Mouse (Mus musculus): ENCODE data around the gene Dus2. TPM values are rescaled to one million over a fixed set of nuclear protein-coding genes. Genes with fewer than 3 reads are reported as not detected.
"Not testable (repeated sequence)": the region's sequence is repeated elsewhere in the genome, so short reads cannot be mapped to it uniquely, and the experiment has no call there.

Dus2 gene
- polyA plus RNA-seq, 1 experiment from 2014 or later: 15.2 TPM

DNA sequence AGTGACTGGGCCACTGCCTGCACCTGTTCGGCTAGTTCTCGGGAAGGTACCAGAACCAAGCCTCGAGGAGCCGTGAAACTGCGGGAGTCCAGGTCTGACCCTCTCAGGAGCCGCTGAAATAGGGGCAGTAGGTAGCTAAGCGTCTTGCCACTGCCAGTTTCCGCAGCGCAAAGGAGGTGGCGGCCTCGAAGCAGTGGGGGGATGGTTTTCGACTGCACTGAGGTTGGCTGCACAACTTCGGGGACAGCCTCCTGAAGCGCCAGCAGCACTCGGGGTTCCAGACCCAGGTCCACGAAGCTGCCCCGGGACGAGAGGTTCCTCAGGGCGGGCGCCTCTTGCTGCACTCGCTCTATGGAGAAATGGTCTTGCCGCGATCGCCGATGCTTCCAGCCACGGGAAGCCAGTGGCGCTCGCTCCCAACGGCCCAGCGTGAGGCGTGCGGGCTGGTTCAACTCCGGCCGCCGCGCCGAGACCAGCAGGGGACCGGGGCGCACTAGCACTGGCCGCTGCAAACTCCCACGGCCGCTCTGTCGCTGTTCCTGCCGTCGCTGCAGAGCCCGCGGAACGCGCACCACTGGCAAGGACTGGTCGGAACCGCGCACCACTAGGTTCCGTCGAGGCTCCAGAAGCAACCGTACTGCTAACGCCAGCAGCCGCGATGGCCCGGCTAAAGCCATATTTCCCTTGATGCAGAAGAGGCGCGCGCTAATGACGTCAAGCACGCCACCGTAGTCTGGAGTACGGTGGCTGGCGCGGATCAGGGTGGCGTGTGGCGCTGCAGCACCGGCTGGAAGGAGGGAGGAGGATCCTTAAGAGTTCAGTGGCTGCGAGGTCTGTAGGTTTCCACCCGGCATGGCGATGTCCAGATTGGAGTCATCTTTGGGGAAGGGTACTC lies 19.9 kb downstream of the Dus2 start:
- peak; percentile 92 for ATAC-seq (ENCODE audit: insufficient number of reproducible peaks, low FRiP score)
- WGBS: 1% methylated on average over 74 of the region's 74 CpGs
- H3K27me3 ChIP-seq (replicated peaks): no peaks in the 10 kb centered on the region

DNA sequence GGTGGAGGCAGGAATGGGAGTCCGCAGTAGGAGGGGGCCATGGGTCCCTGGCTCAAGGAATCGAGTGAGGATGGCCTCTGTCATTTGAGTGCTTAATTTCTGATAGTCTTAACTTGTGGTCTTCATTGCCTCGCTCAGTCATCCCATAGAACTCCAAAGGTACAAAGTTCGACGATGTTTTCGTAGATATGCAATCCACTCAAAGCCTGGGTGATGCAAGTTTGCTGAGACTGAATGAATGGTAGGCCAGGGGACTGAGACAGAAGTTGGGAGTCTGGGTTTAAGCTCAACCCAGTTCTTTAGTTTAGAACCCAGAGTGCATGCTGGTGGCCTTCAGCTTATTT lies 20.5 kb downstream of the Dus2 start, which contains the start of gene Ddx28:
Gene Ddx28 (minus strand): TSS at position 240 of the 344 bp plus-strand sequence.
- no peak for ATAC-seq (ENCODE audit: insufficient number of reproducible peaks, low FRiP score)
- Histone ChIP-seq H3K27me3 (replicated peaks) (no peaks in the 10 kb centered on the region), H3K4me1 (replicated peaks) (peaks cover 16% of the 10 kb centered on the region), H3K9ac (peak within 1 kb of the TSS; percentile 90), H3K4me3 (peak within 1 kb of the TSS; percentile 87), H3K36me3 (peaks cover 8% of the 10 kb centered on the region; the same call in 1 of the 2 replicates), H3K4me2 (peak within 1 kb of the TSS; percentile 96), H3K27ac (ENCODE audit: poor library complexity, severe bottlenecking) (peak within 1 kb of the TSS; percentile 40; the same call in 1 of the 2 replicates), H3K9me3 (replicated peaks) (no peaks in the 10 kb centered on the region)
- WGBS: 2% methylated on average over 6 of the region's 6 CpGs

More for the DNA sequence above, 19.9 kb downstream of the Dus2 start:
- Histone ChIP-seq H3K9ac (peak overlapping the region; percentile 90), H3K4me2 (peak overlapping the region; percentile 96), H3K27ac (ENCODE audit: poor library complexity, severe bottlenecking) (peak overlapping the region; percentile 40; the same call in 1 of the 2 replicates), H3K9me3 (replicated peaks) (no peaks in the 10 kb centered on the region), H3K4me3 (peak overlapping the region; percentile 87), H3K4me1 (replicated peaks) (peaks cover 16% of the 10 kb centered on the region), H3K36me3 (peaks cover 4% of the 10 kb centered on the region; the same call in 1 of the 2 replicates)

DNA sequence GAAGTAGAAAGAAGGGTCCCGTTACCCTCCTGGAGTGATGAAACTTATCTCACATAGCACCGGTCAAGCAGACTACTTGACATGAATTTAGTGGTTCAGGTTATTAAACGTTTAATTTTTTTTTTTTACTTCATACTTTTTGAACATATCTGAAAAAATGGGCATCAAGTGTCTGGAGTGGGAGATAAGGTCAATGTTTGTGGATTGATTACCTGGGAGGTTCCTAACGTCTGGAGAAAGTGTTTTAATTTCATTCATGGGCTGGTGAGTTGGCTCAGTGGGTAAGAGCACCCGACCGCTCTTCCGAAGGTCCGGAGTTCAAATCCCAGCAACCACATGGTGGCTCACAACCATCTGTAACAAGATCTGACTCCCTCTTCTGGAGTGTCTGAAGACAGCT lies 21.1 kb downstream of the Dus2 start:
- Histone ChIP-seq H3K4me1 (replicated peaks) (peaks cover 16% of the 10 kb centered on the region), H3K4me2 (peak overlapping the region; percentile 96), H3K9ac (peak overlapping the region; percentile 90; the same call in 1 of the 2 replicates), H3K4me3 (peak overlapping the region; percentile 87), H3K36me3 (peaks cover 13% of the 10 kb centered on the region; the same call in 1 of the 2 replicates)
- 75% methylated on average over 8 of the region's 8 CpGs for WGBS
- not testable (repeated sequence) for H3K9me3 ChIP-seq (replicated peaks); H3K27ac ChIP-seq (ENCODE audit: poor library complexity, severe bottlenecking); ATAC-seq (ENCODE audit: insufficient number of reproducible peaks, low FRiP score); H3K27me3 ChIP-seq (replicated peaks)

DNA sequence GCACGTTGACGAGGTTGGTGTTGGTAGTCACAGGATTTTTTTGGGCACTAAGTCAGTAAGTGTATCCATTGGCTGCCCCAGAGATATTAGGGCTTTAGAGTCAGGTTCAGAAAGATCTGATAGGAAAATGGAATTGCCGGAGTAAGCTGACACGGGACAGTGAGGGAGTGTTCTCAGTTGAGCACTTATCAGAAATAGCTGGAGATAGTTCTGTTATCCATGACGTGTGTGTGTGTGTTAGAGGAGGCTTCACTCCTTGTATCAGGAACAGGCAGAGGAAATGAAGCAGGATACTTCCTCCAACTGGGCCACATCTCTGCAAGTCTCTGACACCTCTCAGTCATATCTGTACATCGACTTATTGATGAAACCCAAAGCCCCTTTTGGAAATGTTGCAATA lies 25.1 kb downstream of the Dus2 start:
- no peaks in the 10 kb centered on the region for H3K9me3 ChIP-seq (replicated peaks)
- H3K4me1 ChIP-seq (replicated peaks): peaks cover 3% of the 10 kb centered on the region; the same call in 1 of the 2 replicates
- no peak for ATAC-seq (ENCODE audit: insufficient number of reproducible peaks, low FRiP score)
- H3K27ac ChIP-seq (ENCODE audit: poor library complexity, severe bottlenecking): no peak overlapping the region
- 69% methylated on average over 6 of the region's 6 CpGs for WGBS
- H3K9ac ChIP-seq: no peak overlapping the region
- no peak overlapping the region for H3K4me3 ChIP-seq
- H3K4me2 ChIP-seq: no peak overlapping the region
- peaks cover 24% of the 10 kb centered on the region for H3K36me3 ChIP-seq
- H3K27me3 ChIP-seq (replicated peaks): no peaks in the 10 kb centered on the region

DNA sequence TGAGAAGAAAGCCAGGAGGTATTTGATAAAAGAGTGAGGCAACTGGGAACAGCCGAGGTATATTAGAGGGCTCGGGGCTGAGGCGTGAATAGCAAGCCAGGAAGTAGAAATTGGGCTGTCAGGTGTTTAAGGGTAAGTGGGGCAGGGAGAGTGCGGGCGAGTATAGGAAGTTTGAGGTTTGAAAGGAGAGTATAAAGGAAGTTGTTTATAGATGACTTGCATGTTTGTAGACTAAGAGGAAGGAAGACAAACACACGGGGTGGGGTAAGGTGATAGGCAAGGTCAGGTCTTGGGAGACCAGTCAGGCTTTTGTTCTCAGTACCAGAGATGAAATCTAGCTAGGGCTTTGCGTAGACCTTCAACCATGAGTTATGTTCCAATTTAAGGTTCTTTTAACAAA lies 26.0 kb downstream of the Dus2 start:
- Histone ChIP-seq H3K4me1 (replicated peaks) (no peaks in the 10 kb centered on the region), H3K9ac (no peak overlapping the region), H3K9me3 (replicated peaks) (no peaks in the 10 kb centered on the region), H3K36me3 (peaks cover 25% of the 10 kb centered on the region), H3K27ac (ENCODE audit: poor library complexity, severe bottlenecking) (no peak overlapping the region), H3K4me3 (no peak overlapping the region), H3K4me2 (no peak overlapping the region), H3K27me3 (replicated peaks) (no peaks in the 10 kb centered on the region)
- 87% methylated on average over 7 of the region's 7 CpGs for WGBS
- ATAC-seq (ENCODE audit: insufficient number of reproducible peaks, low FRiP score): no peak

DNA sequence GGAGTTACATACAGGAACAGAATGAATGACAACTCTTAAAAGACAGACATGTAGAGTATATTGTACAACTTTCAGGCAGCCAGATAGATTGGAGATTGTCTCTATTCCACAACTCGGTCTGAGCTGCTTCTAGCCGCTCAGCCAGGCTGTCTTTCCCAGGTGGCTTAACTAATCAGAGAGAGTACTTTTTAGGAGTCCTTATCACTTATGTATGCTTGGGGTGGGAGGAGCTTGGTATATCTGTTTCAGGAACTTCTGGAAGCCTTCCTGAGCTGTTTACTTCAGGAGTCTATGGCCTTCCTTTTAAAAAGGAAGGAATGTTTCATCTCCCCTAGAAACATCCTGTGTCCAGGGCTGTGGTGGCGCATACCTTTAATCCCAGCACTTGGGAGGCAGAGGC lies 26.9 kb downstream of the Dus2 start:
- Histone ChIP-seq H3K27me3 (replicated peaks) (no peaks in the 10 kb centered on the region), H3K9me3 (replicated peaks) (no peaks in the 10 kb centered on the region), H3K27ac (ENCODE audit: poor library complexity, severe bottlenecking) (no peak overlapping the region), H3K4me2 (no peak overlapping the region), H3K9ac (no peak overlapping the region), H3K4me1 (replicated peaks) (no peaks in the 10 kb centered on the region), H3K4me3 (no peak overlapping the region), H3K36me3 (peaks cover 25% of the 10 kb centered on the region)
- 57% methylated on average over 3 of the region's 3 CpGs for WGBS
- no peak for ATAC-seq (ENCODE audit: insufficient number of reproducible peaks, low FRiP score)

DNA sequence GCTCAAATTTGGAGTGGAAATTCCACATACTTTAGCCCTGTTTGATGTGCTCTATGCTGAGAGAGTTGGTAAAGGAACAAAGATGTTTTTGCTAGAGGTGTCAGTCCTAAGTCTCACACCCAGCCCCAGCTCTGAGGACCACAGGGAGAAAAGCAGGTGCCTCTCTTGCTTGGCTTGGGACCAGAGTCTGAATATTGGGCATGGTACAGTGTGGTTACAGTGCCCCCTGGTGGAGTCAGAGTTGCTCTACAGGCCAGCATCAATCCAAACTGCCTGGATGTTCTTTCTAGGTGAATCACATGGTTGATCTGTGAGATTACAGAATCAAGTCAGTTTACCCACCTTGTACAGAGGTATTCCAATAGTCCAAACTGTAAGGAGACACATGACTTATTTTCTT lies 31.3 kb downstream of the Dus2 start:
- ATAC-seq (ENCODE audit: insufficient number of reproducible peaks, low FRiP score): no peak
- H3K27ac ChIP-seq (ENCODE audit: poor library complexity, severe bottlenecking): no peak overlapping the region
- H3K9ac ChIP-seq: no peak overlapping the region
- H3K9me3 ChIP-seq (replicated peaks): no peaks in the 10 kb centered on the region
- H3K4me1 ChIP-seq (replicated peaks): no peaks in the 10 kb centered on the region
- no peak overlapping the region for H3K4me2 ChIP-seq
- no peaks in the 10 kb centered on the region for H3K27me3 ChIP-seq (replicated peaks)
- H3K4me3 ChIP-seq: no peak overlapping the region
- peaks cover 22% of the 10 kb centered on the region for H3K36me3 ChIP-seq

DNA sequence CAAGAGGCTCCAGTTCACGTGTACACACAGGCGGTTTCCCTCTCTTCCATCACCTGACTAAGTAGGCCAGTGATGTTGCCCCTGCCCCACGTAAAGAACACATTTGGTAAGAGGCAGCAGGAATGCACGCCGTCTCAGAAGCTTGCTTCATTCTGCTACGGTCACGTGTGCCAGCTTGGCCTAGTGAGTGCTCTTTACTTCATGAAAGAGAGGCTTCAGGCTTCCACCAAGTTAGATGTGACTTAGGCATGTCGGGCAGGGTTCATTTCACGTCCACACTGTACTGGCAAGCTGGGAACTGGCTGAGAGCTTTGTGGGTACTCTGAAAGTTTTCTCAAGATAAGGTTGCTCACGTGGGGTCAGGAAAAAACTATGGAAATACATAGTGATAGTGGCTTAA lies 47.6 kb downstream of the Dus2 start:
- no peak overlapping the region for H3K4me2 ChIP-seq
- no peak for ATAC-seq (ENCODE audit: insufficient number of reproducible peaks, low FRiP score)
- peaks cover 26% of the 10 kb centered on the region for H3K36me3 ChIP-seq
- no peak overlapping the region for H3K9ac ChIP-seq
- 83% methylated on average over 10 of the region's 10 CpGs for WGBS
- no peak overlapping the region for H3K27ac ChIP-seq (ENCODE audit: poor library complexity, severe bottlenecking)
- no peaks in the 10 kb centered on the region for H3K9me3 ChIP-seq (replicated peaks)
- 0 out of 2 replicates have a peak, but pooled peaks cover 2% of the 10 kb centered on the region for H3K4me1 ChIP-seq (replicated peaks)
- H3K4me3 ChIP-seq: no peak overlapping the region
- H3K27me3 ChIP-seq (replicated peaks): no peaks in the 10 kb centered on the region

DNA sequence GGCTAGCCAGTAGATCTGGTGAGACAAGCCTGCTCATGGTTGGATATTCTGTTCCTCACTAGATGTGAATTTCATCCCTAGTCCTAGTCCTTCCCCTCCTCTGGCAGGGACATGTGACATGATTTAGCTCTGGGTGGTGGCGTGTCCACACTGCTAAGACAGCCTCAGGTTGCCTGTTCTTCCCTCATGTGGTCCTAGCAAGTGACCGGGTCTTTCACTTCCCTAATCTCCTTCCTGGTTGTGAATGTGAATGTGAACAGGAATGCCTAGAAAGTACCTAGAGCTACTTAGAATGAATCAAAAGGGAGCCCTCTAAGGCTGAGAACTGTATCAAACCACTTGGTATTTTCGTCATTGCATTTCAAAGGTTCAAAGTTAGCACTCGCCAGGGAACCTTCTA lies 48.5 kb downstream of the Dus2 start:
- no peak for ATAC-seq (ENCODE audit: insufficient number of reproducible peaks, low FRiP score)
- no peak overlapping the region for H3K9ac ChIP-seq
- no peak overlapping the region for H3K4me2 ChIP-seq
- no peaks in the 10 kb centered on the region for H3K9me3 ChIP-seq (replicated peaks)
- H3K4me3 ChIP-seq: no peak overlapping the region
- H3K27me3 ChIP-seq (replicated peaks): no peaks in the 10 kb centered on the region
- 0 out of 2 replicates have a peak, but pooled peaks cover 6% of the 10 kb centered on the region for H3K4me1 ChIP-seq (replicated peaks)
- no peak overlapping the region for H3K27ac ChIP-seq (ENCODE audit: poor library complexity, severe bottlenecking)
- peaks cover 26% of the 10 kb centered on the region for H3K36me3 ChIP-seq
- WGBS: 80% methylated on average over 4 of the region's 4 CpGs

DNA sequence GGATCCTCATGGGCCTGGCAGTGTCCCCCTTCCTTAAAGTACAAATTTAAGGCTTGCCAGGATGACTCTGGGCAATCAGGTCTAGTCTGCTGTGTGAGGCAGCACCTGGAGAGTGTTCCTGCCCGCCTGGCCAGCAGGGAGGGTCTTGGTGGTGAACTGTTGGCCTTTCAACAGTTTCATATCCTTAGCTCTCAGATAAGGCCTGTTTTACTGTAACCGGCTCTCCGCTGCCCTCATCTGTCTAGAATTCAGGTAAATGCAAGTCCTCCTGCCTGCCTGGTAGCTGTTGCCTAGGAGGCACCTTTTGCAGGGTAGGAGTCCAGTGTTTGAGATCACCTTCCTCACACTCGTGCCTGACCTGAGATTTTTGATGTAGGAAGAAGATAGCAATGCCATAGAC lies 49.1 kb downstream of the Dus2 start:
- Histone ChIP-seq H3K9ac (no peak overlapping the region), H3K27me3 (replicated peaks) (no peaks in the 10 kb centered on the region), H3K4me2 (no peak overlapping the region), H3K4me1 (replicated peaks) (0 out of 2 replicates have a peak, but pooled peaks cover 6% of the 10 kb centered on the region), H3K36me3 (peaks cover 25% of the 10 kb centered on the region), H3K27ac (ENCODE audit: poor library complexity, severe bottlenecking) (no peak overlapping the region), H3K4me3 (no peak overlapping the region), H3K9me3 (replicated peaks) (no peaks in the 10 kb centered on the region)
- no peak for ATAC-seq (ENCODE audit: insufficient number of reproducible peaks, low FRiP score)
- WGBS: 40% methylated on average over 4 of the region's 4 CpGs

DNA sequence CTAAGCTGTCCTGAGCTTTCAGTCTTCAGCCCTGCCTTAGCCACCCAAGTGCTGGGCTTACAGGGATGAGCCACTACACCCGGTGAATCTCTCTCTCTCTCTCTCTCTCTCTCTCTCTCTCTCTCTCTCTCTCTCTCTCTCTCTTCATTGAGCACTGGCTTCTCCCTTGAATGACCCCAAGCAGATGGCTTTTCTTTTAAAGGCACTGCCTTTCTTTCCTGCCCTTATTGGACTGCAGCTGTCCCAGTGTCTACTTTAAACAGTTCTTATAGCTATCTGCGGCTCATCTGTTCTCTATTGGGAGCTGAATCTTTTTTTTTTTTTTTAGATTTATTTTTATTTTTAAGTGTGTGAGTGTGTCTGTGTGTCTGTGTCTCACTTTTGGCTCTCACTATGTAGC lies 51.9 kb downstream of the Dus2 start:
- peaks cover 28% of the 10 kb centered on the region for H3K36me3 ChIP-seq
- no peak overlapping the region for H3K4me3 ChIP-seq
- no peak overlapping the region for H3K9ac ChIP-seq
- H3K4me2 ChIP-seq: no peak overlapping the region
- H3K27me3 ChIP-seq (replicated peaks): no peaks in the 10 kb centered on the region
- ATAC-seq (ENCODE audit: insufficient number of reproducible peaks, low FRiP score): no peak
- no peak overlapping the region for H3K27ac ChIP-seq (ENCODE audit: poor library complexity, severe bottlenecking)
- 89% methylated on average over 2 of the region's 2 CpGs for WGBS
- H3K4me1 ChIP-seq (replicated peaks): 0 out of 2 replicates have a peak, but pooled peaks cover 6% of the 10 kb centered on the region
- no peaks in the 10 kb centered on the region for H3K9me3 ChIP-seq (replicated peaks)

Measured in heart, embryonic 12.5 days (tissue).